ENCODE assay signal across 19 mouse cellular contexts in the genomic region with DNA sequence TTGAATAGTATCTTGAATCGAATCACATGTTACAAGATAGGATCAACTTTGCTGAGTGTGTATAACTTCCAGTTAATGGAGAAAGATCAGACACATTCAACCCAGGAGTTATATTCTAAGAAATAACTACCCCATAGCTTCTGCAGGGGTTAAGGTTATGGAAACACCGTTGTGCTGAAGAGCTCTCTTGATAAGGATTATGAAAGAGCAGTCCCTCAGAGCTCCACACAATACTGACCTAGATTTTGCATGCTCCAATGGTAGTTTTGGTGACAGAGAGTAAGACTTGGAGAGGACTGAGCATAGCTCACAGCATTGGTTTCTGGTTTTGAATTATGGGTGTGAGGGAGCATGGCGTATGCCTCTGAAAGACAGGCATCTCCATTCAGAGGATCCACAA.
A peak's percentile ranks its signal among the peaks of the same experiment; 100 is the strongest.
DNase-seq lines count a peak whose midpoint lies in the region; ATAC-seq and TF ChIP-seq lines count a peak whose summit lies in the region.
"Had no signal": no experiment of that assay in that cellular context is flagged by ENCODE, and none has a peak within 500 bp of the region (broad histone marks: within the 10 kb centered on the region; RNA-seq: fewer than 3 reads in every experiment).

No protein-coding gene starts in this region.

- H3K4me1 ChIP-seq in intestine, embryonic 14.5 days (replicated peaks; ENCODE audit: control insufficient read depth, insufficient read depth, low read length) = no peaks in the 10 kb centered on the region
- no peaks in the 10 kb centered on the region for H3K4me1 ChIP-seq in intestine, embryonic 15.5 days (replicated peaks)
- H3K4me1 ChIP-seq in lung, postnatal 0 days (ENCODE audit: insufficient read depth, low read depth, low read length) = no peaks in the 10 kb centered on the region

- no peak overlapping the region for H3K4me3 ChIP-seq in intestine, embryonic 14.5 days (ENCODE audit: low read depth, low read length)
- H3K4me3 ChIP-seq in intestine, embryonic 15.5 days (replicated peaks) = no peak overlapping the region
- no peak overlapping the region for H3K4me3 ChIP-seq in lung, postnatal 0 days (ENCODE audit: low read depth, low read length)

- no peak for TF ChIP-seq CTCF in lung, postnatal 0 days (IDR thresholded peaks at IDR 0.05)

- no peaks in the 10 kb centered on the region for H3K36me3 ChIP-seq in intestine, embryonic 14.5 days (ENCODE audit: control insufficient read depth, insufficient read depth, low read length)
- H3K36me3 ChIP-seq in intestine, embryonic 15.5 days = no peaks in the 10 kb centered on the region
- H3K36me3 ChIP-seq in lung, postnatal 0 days (ENCODE audit: insufficient read depth, low read length) = no peaks in the 10 kb centered on the region
- H3K36me3 ChIP-seq: G1E had no signal

- peak; percentile 36 for DNase-seq in intestine, embryonic 14.5 days (ENCODE audit: low spot score)
- DNase-seq in lung, postnatal 0 days (ENCODE audit: low spot score) = peak; percentile 57
- no peak for DNase-seq in lung, postnatal 14 days
- DNase-seq: adrenal gland, adult 2 months; adrenal gland, adult 8-10 months; adrenal gland, postnatal 10 days; adrenal gland, postnatal 14 days; adrenal gland, postnatal 25 days; adrenal gland, postnatal 36 days; B cell, adult 2 months; cerebellum, adult 11 months; cerebellum, adult 11-12 months; cerebellum, adult 18-20 months had no signal

- H3K9me3 ChIP-seq in intestine, embryonic 14.5 days (ENCODE audit: control insufficient read depth, low read length) = no peaks in the 10 kb centered on the region
- no peaks in the 10 kb centered on the region for H3K9me3 ChIP-seq in intestine, embryonic 15.5 days
- no peaks in the 10 kb centered on the region for H3K9me3 ChIP-seq in lung, postnatal 0 days (ENCODE audit: low read length)
- H3K9me3 ChIP-seq: G1E had no signal

- no peak for ATAC-seq in intestine, embryonic 14.5 days (replicated peaks; ENCODE audit: low FRiP score, low TSS enrichment, low read depth)
- no peak for ATAC-seq in intestine, embryonic 15.5 days
- peak; percentile 69 for ATAC-seq in lung, postnatal 0 days
- ATAC-seq: activated CD4-positive, CD25-positive, alpha-beta regulatory T cell, adult 4 months; CD4-positive, CD25-positive, alpha-beta regulatory T cell, adult 4 months; Patski had no signal

- no peak overlapping the region for H3K9ac ChIP-seq in intestine, embryonic 14.5 days (ENCODE audit: low read length)
- no peak overlapping the region for H3K9ac ChIP-seq in intestine, embryonic 15.5 days
- no peak overlapping the region for H3K9ac ChIP-seq in lung, postnatal 0 days (replicated peaks; ENCODE audit: low read depth)

- WGBS in intestine, embryonic 14.5 days = 75% methylated on average over 3 of the region's 3 CpGs
- 75% methylated on average over 3 of the region's 3 CpGs for WGBS in intestine, embryonic 15.5 days
- WGBS in lung, postnatal 0 days = 68% methylated on average over 3 of the region's 3 CpGs

- no peaks in the 10 kb centered on the region for H3K27me3 ChIP-seq in intestine, embryonic 14.5 days (replicated peaks; ENCODE audit: control insufficient read depth, insufficient read depth, low read length)
- no peaks in the 10 kb centered on the region for H3K27me3 ChIP-seq in intestine, embryonic 15.5 days (replicated peaks)
- H3K27me3 ChIP-seq in lung, postnatal 0 days (replicated peaks; ENCODE audit: insufficient read depth, low read length) = no peaks in the 10 kb centered on the region
- H3K27me3 ChIP-seq: CH12.LX, Patski had no signal

- H3K4me2 ChIP-seq in intestine, embryonic 14.5 days (ENCODE audit: low read length) = no peak overlapping the region
- no peak overlapping the region for H3K4me2 ChIP-seq in intestine, embryonic 15.5 days (replicated peaks)
- no peak overlapping the region for H3K4me2 ChIP-seq in lung, postnatal 0 days (replicated peaks; ENCODE audit: low read depth, low read length)

- H3K27ac ChIP-seq in intestine, embryonic 14.5 days (ENCODE audit: low read depth) = no peak overlapping the region
- no peak overlapping the region for H3K27ac ChIP-seq in intestine, embryonic 15.5 days
- no peak overlapping the region for H3K27ac ChIP-seq in lung, postnatal 0 days (ENCODE audit: low read length)

- TF ChIP-seq EP300 in lung, postnatal 0 days (IDR thresholded peaks at IDR 0.05) = no peak
